Mouse (Mus musculus) forelimb bud, embryonic 11.5 days (tissue): ENCODE results near the gene Mgat4a.
A peak's percentile ranks its signal among the peaks of the same experiment; 100 is the strongest.

Source experiments
- DNase-seq: peaks from one replicate; pipeline ENCODE4 v3.0.0-alpha.2; 2012; ENCODE audit warnings: low read depth, low spot score

Mgat4a gene

DNA sequence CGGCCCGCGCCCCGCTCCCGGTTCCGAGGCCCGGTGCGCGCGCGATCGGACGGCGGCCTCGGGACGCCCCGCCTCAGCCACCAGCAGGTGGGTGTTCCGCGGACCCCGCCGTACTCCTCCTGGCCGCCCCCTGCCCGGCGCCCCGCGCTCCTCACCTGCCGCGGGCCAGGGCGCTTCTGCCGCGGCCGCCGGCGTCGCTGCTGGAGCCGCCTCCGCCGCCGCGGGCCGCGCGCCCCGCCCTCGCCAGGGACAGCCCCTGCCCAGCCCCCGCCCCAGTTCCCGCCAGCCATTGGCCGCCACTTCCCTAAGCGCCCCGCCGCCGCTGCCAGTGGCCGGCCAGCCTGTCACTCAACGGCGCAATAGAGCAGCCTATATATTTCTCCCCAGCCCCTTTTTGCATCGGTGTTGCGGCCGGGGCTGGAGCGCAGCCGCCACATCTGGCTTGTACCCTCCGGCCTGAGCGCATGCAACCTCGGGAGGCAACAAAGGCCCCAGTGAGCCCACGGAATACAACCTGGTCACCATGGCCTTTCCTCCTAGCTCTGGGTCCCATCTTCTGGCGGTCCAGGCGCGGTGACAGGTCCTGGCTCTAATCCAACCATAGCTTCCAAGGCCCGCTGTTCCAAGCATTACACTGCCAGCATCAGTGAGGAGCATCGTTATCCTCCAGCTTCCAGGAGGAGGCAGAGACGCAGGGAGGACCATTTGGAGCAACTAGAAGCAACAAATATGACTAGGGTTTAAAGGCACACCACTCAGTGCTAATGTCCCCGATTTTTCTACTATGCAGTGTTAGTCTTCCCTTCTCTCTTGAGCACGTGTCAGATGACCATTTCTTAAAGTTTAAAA, at the start of gene Mgat4a:
Gene Mgat4a, minus strand, starts transcription at position 207 of the 849 bp plus-strand sequence.
- peak; percentile 84 for DNase-seq

DNA sequence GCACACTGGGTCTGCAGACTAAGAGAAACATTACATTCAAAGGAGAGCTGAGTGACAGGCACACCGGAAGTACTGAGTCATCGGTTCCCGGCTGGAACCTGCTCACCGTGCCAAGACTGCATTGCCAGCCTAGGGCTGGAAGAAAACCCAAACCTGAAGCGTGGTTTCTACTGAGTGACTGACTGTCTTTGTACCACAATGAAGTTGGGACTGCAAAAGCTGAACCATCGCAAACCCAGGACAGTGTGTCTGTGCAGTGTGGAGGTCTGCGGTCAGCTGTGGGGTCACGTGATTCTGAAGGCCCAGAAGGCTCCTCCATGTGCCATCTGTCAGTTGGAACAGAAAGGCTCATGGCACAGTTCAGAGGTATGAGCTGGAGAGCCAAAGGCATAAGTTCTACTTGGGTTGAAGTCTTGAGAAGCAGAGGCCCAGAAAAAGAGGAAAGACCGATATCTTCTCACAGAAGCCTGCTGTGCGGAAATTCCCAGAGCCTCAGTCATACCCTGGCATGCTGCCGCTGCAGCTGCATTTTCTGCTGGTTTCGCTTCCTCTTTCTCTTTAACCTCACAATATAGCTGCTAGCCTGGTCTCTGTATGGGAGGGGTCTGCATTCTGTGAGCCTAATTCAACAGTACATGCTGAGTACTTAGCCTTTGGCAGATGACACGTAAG, 45.1 kb upstream of the Mgat4a start:
- no peak for DNase-seq

DNA sequence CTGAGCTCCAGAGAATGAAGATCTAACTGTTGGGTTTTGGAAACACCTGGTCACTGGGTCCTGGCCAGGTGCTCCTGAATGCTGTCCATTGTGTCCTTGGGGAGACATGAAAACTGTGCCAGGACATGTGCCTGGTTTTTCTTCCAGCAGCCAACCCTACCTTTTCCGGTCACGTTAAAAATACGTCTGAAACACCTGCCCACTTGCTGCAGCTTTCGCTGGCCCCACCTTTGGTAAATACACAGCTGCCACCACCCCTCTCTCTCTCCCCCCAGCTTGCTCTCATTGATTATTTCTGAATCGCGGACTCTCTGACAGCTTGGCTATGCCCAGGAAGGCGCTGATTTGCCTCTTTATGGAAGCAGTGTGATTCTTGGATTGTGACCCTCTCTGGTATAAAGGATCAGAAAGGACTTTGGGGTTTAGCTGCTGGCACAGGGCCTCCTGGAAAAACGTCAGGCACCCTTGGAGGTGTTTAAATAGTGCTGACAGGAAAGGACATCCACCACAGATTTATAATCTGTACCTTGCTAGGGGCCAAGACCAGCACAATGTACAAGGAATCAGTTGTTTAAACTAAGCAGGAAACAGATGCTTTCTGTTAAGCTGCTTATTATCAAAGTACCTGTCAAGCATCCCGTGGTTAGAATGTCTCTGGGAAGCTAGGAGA, 43.1 kb upstream of the Mgat4a start:
- peak; percentile 36 for DNase-seq

DNA sequence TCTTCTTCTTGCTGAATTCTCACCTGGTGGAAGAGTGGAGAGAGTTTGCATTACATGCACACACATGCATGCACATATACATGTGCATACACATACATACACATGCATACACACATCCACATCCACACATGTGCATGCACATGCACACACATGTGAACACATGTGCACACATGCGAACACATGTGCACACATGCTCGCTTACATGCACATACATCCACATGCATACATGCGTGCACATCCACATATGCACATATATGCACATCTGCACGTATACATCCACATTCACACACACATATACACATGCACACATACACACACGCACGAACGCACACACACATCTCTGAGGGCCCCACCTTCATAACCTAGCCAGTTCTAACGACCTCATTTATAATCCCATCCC, 42.4 kb upstream of the Mgat4a start:
- DNase-seq = no peak

DNA sequence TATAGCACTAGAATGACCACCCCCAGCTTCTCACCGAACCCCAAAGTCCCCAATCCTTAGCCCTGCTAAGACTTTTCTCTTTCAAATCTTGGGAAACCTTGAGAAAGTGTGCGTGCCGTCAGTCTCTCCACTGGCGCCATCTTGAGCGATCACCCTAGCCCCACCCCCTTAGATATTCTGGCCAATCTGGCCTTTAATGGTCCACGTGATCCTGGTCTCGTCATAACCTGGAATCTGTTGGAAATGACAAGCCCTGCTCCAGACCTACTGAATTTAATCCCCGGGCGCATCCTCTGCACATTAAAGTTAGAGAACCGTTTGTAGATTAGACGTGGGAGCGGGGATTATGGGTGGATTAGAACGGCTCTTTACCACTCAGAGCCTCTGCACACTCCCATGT, 38.9 kb upstream of the Mgat4a start:
- no peak for DNase-seq

DNA sequence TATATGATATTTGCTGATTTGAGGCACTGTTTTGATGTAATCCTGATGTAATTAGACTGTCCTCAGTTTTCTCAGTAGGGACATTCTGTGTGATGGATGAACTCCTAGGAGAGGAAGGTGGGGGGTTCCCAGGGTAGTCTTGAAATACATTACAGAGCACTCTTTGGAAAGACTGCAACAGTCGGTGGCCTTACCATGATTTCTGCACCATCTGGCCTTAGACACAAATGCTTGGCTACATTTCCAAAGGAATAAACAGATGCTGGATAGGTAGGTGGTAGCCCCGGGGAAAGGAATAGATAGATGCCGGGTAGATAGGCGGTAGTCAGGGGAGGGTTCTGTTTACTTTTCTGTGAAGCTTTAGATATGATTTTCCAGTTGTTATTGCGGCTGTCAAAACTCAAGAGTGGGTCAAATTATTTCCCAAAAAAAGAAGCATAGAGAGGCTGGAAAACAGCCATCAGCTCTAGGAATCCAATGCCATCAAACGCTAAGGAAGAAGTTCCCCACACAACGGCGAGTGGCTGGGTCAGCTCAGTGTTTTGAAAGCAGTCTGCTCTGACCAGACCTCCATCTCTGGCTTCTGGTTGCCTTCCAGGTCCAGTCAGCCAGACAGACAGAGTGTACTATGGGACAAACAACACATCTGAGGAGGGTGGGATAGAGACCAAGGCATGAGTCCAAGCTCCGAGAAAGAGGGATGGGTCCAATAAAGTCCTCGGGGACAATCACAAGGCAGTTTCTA, 31.9 kb upstream of the Mgat4a start:
- no peak for DNase-seq

DNA sequence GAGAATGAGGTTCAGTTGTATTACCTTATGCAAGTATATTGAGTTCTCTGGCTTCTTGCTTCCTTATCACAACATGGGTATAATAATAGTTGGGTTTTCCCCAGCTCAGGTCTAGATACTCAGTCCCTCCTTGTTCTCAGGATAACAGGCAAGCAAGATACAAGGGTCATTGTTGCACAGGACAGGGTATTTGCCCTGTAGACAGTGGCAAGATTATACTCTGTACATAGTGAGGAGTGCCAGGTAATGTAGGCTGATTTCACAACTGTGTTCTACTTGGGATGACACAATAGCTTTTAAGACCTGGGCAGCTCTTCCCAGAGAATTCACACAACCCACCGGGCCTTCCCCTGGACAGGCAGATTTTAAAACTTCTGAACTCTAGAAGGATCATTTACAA, 27.6 kb upstream of the Mgat4a start:
- DNase-seq = no peak

DNA sequence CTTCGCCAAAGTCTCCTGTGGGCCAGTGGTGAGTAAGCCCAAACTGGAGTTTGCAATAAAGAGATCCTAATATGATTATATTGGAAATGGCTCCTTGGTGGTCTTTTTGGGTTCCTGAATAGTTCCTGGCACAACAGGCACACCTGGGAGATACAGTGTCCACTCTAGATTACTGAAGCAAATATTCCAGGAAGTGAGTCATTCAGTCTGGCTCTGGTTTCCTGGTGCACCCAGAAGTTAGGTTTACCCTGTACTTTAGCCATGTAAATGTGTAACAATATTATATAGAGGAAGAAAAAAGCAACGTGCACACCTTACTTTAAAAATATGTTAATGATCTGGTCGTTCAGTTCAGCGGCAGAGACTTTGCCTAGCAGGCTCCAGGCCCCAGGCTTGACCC, 25.9 kb upstream of the Mgat4a start:
- no peak for DNase-seq

DNA sequence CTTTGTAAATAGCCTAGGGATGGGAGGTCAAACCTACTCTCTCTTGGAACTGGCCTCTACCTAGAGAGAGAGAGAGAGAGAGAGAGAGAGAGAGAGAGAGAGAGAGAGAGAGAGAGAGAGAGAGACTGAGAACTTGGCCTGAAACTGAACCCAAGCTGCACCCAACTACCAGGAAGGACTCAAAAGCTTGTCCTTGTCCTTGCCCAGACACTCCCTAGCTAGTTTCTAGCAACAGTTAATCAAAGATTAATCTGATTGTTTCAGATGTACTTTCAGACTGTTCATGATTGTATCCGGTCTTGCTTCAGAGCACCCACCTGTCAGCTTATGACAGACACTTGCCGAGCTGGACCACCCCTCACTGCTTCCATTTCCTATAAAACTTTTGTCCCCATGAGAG, 25.5 kb upstream of the Mgat4a start:
- no peak for DNase-seq

DNA sequence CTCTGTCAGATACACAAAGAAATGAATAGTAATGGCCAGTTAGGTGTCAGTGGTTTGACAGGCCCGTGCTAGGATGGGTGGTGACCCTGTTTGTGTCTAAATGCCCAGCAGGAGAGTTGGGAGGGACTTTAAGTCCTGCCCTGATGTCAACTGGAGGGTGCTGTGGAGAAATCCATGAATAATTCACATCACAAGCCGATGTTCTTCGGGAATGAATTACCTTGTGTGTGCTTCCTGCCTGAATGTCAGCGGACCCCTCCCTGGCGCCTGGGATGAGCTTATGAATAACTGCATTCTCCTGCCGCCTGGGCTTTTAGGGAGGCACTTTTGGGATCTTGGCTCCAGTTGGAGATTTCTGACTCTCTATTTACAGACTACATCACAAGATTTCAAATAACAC, 24.6 kb upstream of the Mgat4a start:
- DNase-seq = no peak

DNA sequence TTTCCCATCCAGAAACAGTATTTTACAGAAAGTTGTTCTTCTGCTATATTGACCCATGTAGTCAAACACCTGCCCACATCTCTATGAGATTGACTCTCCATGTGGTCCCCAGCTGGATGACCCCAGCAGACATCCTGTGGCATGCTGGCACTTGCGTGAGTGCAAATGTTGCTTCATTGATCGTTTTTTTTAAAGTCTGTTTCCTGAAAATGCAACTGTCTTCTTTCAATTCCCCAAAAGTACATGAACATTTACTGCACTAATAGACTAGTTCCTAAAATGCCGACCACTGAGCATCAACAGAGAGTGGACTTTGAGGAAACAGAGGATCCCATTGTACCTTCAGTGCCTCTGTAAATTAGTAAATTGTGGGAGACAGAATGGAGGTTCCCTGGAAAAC, 21.1 kb upstream of the Mgat4a start:
- DNase-seq = no peak

DNA sequence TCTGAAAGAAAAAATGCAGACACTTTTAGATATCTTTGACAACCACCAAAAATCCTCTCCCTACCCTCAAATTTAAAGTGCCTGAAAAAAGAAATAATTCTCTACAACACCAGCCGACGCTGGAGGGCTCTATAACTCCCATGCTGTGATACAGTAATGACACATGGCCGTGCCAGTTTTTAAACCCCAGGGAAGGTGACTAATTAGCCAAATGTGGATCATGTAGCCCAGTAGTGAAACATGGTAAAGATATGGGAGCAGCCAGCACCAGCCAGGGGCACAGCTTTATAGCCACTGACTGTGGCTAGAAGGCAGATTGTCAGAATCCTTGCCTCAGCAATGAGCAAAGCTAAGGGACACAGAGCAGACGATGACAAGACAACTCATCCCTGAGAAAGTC, 19.5 kb upstream of the Mgat4a start:
- no peak for DNase-seq

DNA sequence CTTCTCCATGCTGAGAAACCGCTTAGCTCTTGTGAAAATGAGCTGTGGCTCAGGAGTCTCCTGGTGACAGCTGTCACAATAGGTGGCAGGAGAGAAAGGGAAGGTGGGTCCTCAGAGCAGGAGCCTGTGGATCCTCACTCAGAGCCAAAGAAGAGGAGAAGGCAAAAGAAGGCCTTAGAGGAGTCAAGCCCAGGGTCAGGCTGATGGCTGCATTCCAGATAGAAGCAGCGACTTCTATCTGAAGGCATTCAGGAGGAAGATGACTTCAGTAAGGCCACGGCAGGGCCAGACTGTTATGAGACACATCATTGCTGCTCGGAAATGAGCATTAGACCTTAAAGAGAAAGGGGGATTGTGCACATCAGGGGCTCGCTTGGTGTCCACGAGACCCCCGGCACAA, 11.2 kb upstream of the Mgat4a start:
- DNase-seq = no peak

DNA sequence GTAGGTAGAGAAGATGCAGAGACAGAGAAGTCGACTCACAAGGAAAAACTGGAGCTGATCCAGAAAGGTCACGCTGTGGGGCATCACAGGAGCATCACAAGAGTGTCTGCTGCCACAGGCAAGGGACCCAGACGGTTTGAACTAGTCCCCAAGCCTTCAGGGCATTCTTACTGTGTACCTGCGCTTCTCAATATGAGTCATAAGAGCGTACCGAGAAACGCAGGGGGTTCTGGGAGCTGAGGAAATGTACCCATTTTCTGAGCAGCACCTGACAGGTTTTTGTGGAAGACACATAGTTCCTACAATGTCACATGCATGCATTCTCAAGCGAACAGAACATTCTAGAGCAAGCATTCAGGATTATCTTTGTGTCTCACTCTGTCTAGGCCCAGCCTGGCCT, 8.7 kb upstream of the Mgat4a start:
- DNase-seq = no peak

DNA sequence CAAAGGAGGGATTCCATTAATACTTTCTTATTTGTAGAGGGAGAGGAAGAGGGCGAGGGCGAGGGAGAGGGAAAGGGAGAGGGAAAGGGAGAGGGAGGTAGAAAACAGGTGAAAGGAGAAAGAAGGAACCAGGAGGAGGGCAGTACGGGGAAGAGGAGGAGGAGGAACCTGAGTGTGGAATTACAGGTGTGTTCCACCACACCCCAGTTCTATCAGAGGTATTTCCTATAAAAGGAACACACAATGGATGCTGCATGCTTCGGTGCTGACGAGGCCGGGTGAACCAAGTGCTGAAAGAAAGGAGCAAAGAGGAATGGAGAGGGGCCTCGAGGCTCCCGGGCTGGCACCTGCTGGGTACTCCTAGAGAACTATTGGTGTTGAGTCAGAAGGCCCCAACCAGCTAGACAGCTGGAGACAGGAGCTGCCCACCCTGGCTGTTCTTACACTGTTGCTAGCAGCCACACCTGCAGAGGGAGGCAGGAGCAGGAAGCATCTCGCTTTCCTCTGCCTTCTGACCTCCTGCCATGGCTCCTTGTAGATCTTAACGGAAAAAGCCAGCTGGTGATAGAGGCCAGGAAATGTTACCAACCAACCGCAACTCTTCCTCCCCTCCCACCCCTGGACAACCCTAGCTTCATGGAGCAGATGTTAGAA, 5.7 kb upstream of the Mgat4a start:
- no peak for DNase-seq

DNA sequence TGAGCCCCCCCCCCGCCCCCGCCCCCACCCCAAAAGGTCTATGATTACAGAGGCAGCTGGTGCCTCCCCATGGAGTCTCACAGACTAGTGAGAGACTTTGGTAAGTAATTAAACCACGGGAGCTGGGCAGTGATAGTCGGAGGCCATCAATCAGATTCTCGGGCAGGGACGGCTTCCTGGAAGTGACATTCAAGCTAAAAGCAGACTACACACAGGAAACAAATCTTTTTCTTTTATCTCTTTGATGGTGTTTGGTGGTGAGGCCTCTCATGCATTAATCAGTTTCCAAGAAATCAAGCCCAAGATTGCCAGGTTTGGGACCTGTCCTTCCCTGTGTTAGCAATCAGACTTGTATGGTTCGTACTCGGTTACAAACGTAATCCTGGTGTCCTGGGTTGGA, 3.4 kb upstream of the Mgat4a start:
- no peak for DNase-seq

DNA sequence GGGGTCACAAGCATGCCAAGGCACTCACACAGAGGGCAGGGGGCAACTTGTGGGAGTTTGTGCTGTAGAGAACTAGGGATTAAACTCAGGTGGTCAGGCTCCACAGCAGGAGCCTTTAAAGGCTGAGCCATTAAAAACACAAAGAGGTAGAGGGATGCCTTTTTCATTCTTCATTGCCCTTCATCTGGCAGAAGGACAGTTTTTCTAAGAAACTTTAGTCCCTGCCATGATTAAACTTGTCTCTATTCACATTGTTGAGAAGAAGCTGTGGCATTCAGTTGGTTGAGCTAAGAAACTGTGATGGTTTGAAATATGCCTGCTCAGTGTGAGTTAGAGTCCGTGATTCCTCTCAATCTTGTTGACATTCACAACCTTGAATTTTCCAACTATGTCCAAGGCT, 2.2 kb upstream of the Mgat4a start:
- DNase-seq = no peak

DNA sequence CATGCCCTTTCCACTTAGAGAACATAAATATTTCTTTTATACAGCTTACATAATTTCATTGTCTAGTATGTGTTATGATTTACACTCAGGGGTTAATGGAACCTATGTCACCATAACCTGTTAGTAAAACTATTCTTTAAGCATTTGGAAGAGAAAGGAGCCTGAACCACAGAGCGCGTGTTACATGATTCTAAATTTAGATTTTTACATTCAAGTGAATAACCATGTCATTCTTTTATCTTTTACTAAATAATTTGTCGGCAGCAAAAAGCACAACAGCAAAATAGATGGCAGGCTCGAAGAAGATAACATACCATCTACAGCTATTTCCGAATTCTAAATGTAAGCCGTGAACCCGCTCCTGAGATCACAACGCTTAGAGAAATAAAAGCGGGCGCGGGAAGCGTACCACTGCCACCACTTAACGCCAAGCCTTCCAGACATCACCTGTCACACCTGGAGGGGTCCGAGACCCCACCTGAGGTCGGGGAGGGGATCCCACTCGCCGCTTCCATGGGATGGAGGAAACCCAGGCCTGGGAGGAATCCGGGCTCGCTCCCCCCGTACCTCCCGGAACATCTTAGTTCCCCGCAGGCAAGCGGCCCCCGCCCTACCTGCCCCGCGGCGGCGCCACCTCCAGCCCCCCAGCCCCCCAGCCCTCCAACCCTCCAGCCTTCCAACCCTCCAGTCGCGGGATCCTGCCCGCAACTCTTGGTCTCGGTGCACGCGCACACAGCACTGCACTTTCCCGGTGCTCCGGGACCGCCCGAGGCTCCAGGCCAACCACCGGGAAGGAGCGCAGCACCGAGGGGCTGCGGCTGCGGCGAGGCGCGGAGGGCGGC, 627 bp downstream of the Mgat4a start:
- DNase-seq = no peak

DNA sequence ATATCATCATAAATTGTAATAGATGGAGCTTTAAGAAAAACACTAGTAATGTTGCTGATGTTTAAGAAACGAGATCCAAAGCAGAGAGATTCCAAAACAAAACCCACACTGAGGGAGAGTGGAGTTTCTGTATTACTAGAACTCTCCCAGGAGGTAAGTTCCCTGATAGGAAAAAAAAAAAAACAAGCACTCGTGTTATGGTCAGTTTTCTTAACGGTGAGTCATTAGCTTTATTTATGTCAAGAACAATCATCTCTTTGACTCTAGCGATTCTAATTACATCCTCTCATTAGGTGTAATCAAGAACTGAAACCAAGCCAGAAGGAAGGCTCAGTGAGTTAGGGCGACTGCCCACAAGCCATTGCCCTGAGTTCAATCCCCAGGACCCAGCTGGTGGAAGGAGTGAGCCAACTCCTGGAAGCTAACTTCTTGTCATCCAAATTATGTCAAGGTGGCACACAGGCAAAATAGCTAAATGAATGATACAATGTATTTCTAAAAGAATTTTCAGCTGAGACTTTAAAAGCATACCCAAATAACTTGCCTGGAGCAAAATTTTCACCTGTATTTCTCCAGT, 6.2 kb downstream of the Mgat4a start:
- no peak for DNase-seq

DNA sequence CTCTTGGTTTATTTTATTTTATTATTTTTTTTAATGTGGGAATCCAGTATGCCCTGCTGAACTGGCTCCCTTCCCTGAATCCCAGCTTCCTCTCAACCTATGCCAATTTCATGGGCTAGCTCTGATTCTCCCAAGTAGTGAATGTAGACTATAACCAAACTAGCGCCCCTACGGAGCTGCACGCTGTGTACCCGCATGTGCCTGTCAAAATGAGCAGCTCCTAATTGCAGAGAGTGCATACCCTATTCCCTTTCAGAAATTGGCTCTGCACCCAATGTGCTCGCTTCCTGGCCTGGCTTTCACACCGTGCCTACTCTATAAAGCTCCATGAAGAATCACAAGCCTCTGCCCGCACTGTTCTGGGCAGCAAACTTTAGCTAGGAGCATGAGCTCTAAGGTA, 7.6 kb downstream of the Mgat4a start:
- DNase-seq = no peak
